Mouse (Mus musculus): Measurements from ENCODE around the gene Nfya. TPM values are rescaled to one million over a fixed set of nuclear protein-coding genes. Genes with fewer than 3 reads are reported as not detected.

The Nfya gene
- total and polyA plus RNA-seq, 3 experiments = 56.9 to 97.8 TPM; not detected in 1

DNA sequence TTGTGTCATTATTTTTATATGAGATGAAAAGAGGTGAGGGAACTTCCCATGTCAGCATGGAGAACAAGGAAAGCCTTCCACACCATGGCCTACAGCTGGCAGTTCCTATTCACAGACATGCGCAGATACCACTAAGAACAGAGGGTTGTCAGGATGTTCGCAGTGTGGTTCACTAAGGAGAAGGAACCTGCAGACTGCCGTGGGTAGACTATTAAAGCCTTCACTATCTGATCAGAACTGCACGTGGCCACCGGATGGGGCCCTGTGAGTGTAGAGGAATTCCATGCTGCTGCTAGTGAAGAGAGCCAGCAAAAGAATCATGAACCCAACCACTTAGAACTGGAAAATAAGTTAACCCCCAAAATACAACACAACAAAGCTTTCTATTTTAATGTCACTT, 20.3 kb downstream of the Nfya start:
- Histone ChIP-seq H3K9ac (ENCODE audit: control insufficient read depth, low read depth, low read length, poor library complexity, severe bottlenecking) (no peak overlapping the region), H3K36me3 (ENCODE audit: control insufficient read depth in 1 of 2, insufficient read depth in 2 of 2, low read length in 2 of 2) (peaks cover 11 to 39% of the 10 kb centered on the region in 2 experiments), H3K27me3 (ENCODE audit: control insufficient read depth in 1 of 2, insufficient read depth in 2 of 2, low read length in 2 of 2) (no peaks in the 10 kb centered on the region), H3K4me3 (ENCODE audit: control insufficient read depth in 1 of 2, insufficient read depth in 1 of 2, low read depth in 2 of 2, low read length in 2 of 2) (no peak overlapping the region), H3K79me2 (ENCODE audit: control insufficient read depth, insufficient read depth, low read length, poor library complexity) (no peaks in the 10 kb centered on the region), H3K4me1 (ENCODE audit: control insufficient read depth in 1 of 2, insufficient read depth in 2 of 2, low read length in 2 of 2) (0 out of 4 replicates have a peak, but pooled peaks cover 0 to 4% of the 10 kb centered on the region in 2 experiments), H3K9me3 (replicated peaks; ENCODE audit: insufficient read depth, low read length) (no peaks in the 10 kb centered on the region), H3K27ac (ENCODE audit: control insufficient read depth, low read depth, low read length) (no peak overlapping the region)
- no peak for DNase-seq (ENCODE audit: low read depth, low spot score)
- TF ChIP-seq ETS1 (IDR thresholded peaks at IDR 0.05; ENCODE audit: low read depth, low read length) (no peak), CTCF (IDR thresholded peaks at IDR 0.05 in 2 of 3, conservative IDR thresholded peaks at IDR 0.05 in 1 of 3; ENCODE audit: control insufficient read depth in 1 of 3, insufficient read depth in 1 of 3, low read depth in 2 of 3, low read length in 3 of 3, poor library complexity in 1 of 3, severe bottlenecking in 1 of 3) (no peak), NRF1 (IDR thresholded peaks at IDR 0.05; ENCODE audit: insufficient read depth, low read depth, low read length, poor library complexity, severe bottlenecking) (no peak), BHLHE40 (IDR thresholded peaks at IDR 0.05; ENCODE audit: borderline replicate concordance, low read depth, low read length) (peak; percentile 63), POLR2A (IDR thresholded peaks at IDR 0.05; ENCODE audit: control insufficient read depth in 1 of 2, insufficient read depth in 1 of 2, low read depth in 1 of 2, low read length in 2 of 2, poor library complexity in 1 of 2) (peak in 1 of 2 experiments; percentile 3; a peak in 1 of 4 replicates), ZKSCAN1 (IDR thresholded peaks at IDR 0.05; ENCODE audit: low read depth, low read length) (no peak), GATA1 (IDR thresholded peaks at IDR 0.05; ENCODE audit: low read depth, low read length) (0 out of 2 replicates have a peak, but pooled peaks have one; percentile 22), HCFC1 (IDR thresholded peaks at IDR 0.05; ENCODE audit: low read depth, low read length) (no peak), NELFE (IDR thresholded peaks at IDR 0.05; ENCODE audit: low read depth, low read length) (no peak), KAT2A (conservative IDR thresholded peaks at IDR 0.05; ENCODE audit: low read depth, low read length) (no peak), MAX (IDR thresholded peaks at IDR 0.05; ENCODE audit: low read length) (no peak), TBP (IDR thresholded peaks at IDR 0.05; ENCODE audit: low read depth, low read length) (no peak), MXI1 (IDR thresholded peaks at IDR 0.05; ENCODE audit: low read depth, low read length) (peak; percentile 58; the same call in 1 of the 2 replicates)

- Histone ChIP-seq H3K9me3 (replicated peaks; ENCODE audit: insufficient read depth, low read length) (no peaks in the 10 kb centered on the region), H3K27ac (ENCODE audit: control insufficient read depth, low read depth, low read length) (no peak overlapping the region), H3K9ac (ENCODE audit: control insufficient read depth, low read depth, low read length, poor library complexity, severe bottlenecking) (no peak overlapping the region), H3K4me3 (ENCODE audit: control insufficient read depth in 1 of 2, insufficient read depth in 1 of 2, low read depth in 2 of 2, low read length in 2 of 2) (no peak overlapping the region), H3K79me2 (ENCODE audit: control insufficient read depth, insufficient read depth, low read length, poor library complexity) (no peaks in the 10 kb centered on the region), H3K36me3 (ENCODE audit: control insufficient read depth in 1 of 2, insufficient read depth in 2 of 2, low read length in 2 of 2) (peaks cover 11 to 33% of the 10 kb centered on the region in 2 experiments), H3K27me3 (ENCODE audit: control insufficient read depth in 1 of 2, insufficient read depth in 2 of 2, low read length in 2 of 2) (no peaks in the 10 kb centered on the region), H3K4me1 (ENCODE audit: control insufficient read depth in 1 of 2, insufficient read depth in 2 of 2, low read length in 2 of 2) (0 out of 4 replicates have a peak, but pooled peaks cover 0 to 4% of the 10 kb centered on the region in 2 experiments)
- no peak for TF ChIP-seq CHD2 (IDR thresholded peaks at IDR 0.05; ENCODE audit: low read length)
- TF ChIP-seq MAZ (IDR thresholded peaks at IDR 0.05; ENCODE audit: low read depth, low read length) = no peak
- no peak for DNase-seq (ENCODE audit: low read depth, low spot score)
These were observed 21.0 kb downstream of the Nfya start for GRCm38 (mm10) chr17:48388666-48389065.
